Mouse (Mus musculus): ENCODE results near the gene Sox5. TPM values are rescaled to one million over a fixed set of nuclear protein-coding genes. Genes with fewer than 3 reads are reported as not detected.

Gene Sox5
- polyA plus RNA-seq, 2 experiments, result 1.6 to 1.7 TPM

DNA sequence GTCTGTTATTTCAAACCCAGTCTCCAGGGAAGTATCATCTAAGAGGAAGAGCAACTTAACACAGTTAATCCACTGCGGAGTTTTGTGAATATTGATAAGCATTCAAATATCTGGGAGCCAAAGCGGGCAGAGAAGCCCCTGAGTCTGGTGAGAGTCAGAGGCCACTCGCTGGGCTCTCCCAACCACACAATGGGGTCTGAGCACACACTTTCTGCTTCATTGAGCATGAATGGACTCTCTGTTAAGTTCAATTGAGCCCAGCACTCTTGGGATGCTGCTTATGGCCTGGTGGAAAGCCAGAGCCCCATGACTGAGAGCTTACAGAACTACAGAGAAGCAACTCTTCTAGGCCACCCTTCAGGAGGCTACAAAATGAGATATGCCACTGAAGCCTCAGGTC lies 221.6 kb downstream of the Sox5 start:
- Histone ChIP-seq H3K27ac (no peak overlapping the region), H3K4me2 (ENCODE audit: low read depth) (no peak overlapping the region), H3K9ac (replicated peaks) (no peak overlapping the region), H3K36me3 (replicated peaks; ENCODE audit: control insufficient read depth, insufficient read depth, low read depth) (no peaks in the 10 kb centered on the region), H3K4me1 (replicated peaks; ENCODE audit: control insufficient read depth in 2 of 2, insufficient read depth in 2 of 2, low read length in 1 of 2) (no peaks in the 10 kb centered on the region), H3K9me3 (ENCODE audit: control insufficient read depth, low read length) (no peaks in the 10 kb centered on the region), H3K27me3 (ENCODE audit: control insufficient read depth, insufficient read depth, low read length) (no peaks in the 10 kb centered on the region), H3K4me3 (ENCODE audit: insufficient read depth in 1 of 2, low read depth in 2 of 2, low read length in 2 of 2) (no peak overlapping the region)
- ATAC-seq (ENCODE audit: insufficient read depth), result no peak
- TF ChIP-seq EP300 (IDR thresholded peaks at IDR 0.05; ENCODE audit: low read depth) (no peak), CTCF (IDR thresholded peaks at IDR 0.05; ENCODE audit: low read depth) (no peak)
- 68% methylated on average over 3 of the region's 3 CpGs for WGBS (ENCODE audit: insufficient replicate concordance)
- no peak for DNase-seq (ENCODE audit: low read depth in 3 of 3, low spot score in 3 of 3)

DNA sequence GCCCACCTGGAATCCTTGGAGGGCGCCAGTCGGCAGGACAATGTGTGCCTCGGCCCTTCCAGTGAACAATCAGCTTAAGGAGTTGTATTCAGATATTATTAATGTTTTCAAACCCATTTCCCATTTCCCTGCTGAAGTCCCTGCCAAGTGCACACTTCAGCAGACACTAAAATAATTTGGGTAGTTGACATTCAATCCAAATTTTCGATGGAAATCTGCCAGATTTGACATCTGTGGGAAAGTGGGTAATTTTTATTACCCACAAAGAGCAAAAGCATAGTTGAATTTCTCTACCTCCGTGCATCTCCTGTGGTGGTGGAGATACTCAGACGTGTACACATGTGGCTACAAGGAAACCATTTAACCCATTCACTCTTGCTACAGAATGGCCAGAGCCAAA lies 228.3 kb downstream of the Sox5 start:
- WGBS (ENCODE audit: insufficient replicate concordance), result 54% methylated on average over 6 of the region's 6 CpGs
- DNase-seq (ENCODE audit: low read depth in 3 of 3, low spot score in 3 of 3) (no peak), ATAC-seq (ENCODE audit: insufficient read depth) (no peak)
- no peak overlapping the region for H3K27ac ChIP-seq
- no peaks in the 10 kb centered on the region for H3K9me3 ChIP-seq (ENCODE audit: control insufficient read depth, low read length)
- H3K4me3 ChIP-seq (ENCODE audit: insufficient read depth in 1 of 2, low read depth in 2 of 2, low read length in 2 of 2), result no peak overlapping the region
- H3K9ac ChIP-seq (replicated peaks), result no peak overlapping the region
- H3K27me3 ChIP-seq (ENCODE audit: control insufficient read depth, insufficient read depth, low read length), result no peaks in the 10 kb centered on the region
- H3K36me3 ChIP-seq (replicated peaks; ENCODE audit: control insufficient read depth, insufficient read depth, low read depth), result no peaks in the 10 kb centered on the region
- no peaks in the 10 kb centered on the region for H3K4me1 ChIP-seq (replicated peaks; ENCODE audit: control insufficient read depth in 2 of 2, insufficient read depth in 2 of 2, low read length in 1 of 2)
- H3K4me2 ChIP-seq (ENCODE audit: low read depth), result no peak overlapping the region
- TF ChIP-seq EP300 (IDR thresholded peaks at IDR 0.05; ENCODE audit: low read depth), result no peak
- no peak for TF ChIP-seq CTCF (IDR thresholded peaks at IDR 0.05; ENCODE audit: low read depth)

DNA sequence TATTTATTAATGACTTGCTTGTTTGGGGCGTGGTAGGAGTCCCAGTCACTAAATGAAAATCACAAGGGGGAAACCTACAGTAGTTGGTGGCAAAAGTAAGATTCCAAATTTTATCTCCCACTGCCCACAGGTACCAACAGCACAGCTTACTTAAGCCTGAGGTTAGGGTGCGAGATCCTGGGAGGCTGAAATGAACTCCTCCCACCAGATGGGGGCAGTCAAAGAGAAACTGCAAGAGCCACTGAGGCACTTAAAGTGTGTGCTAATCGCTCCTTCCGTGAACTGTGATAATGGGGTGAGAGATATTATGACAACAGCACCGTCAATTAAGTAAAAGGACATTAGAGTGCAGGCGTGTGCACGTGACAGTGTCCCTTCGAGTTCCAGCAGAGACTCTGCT lies 232.8 kb downstream of the Sox5 start:
- TF ChIP-seq EP300 (IDR thresholded peaks at IDR 0.05; ENCODE audit: low read depth), result no peak
- no peak for TF ChIP-seq CTCF (IDR thresholded peaks at IDR 0.05; ENCODE audit: low read depth)
- DNase-seq (ENCODE audit: low read depth in 3 of 3, low spot score in 3 of 3) (no peak), ATAC-seq (ENCODE audit: insufficient read depth) (no peak)
- Histone ChIP-seq H3K27ac (no peak overlapping the region), H3K27me3 (ENCODE audit: control insufficient read depth, insufficient read depth, low read length) (no peaks in the 10 kb centered on the region), H3K9ac (replicated peaks) (no peak overlapping the region), H3K36me3 (replicated peaks; ENCODE audit: control insufficient read depth, insufficient read depth, low read depth) (no peaks in the 10 kb centered on the region), H3K4me1 (replicated peaks; ENCODE audit: control insufficient read depth in 2 of 2, insufficient read depth in 2 of 2, low read length in 1 of 2) (no peaks in the 10 kb centered on the region), H3K9me3 (ENCODE audit: control insufficient read depth, low read length) (no peaks in the 10 kb centered on the region), H3K4me3 (ENCODE audit: insufficient read depth in 1 of 2, low read depth in 2 of 2, low read length in 2 of 2) (no peak overlapping the region), H3K4me2 (ENCODE audit: low read depth) (no peak overlapping the region)
- 66% methylated on average over 8 of the region's 8 CpGs for WGBS (ENCODE audit: insufficient replicate concordance)

- Histone ChIP-seq H3K27me3 (ENCODE audit: control insufficient read depth, insufficient read depth, low read length) (no peaks in the 10 kb centered on the region), H3K27ac (no peak overlapping the region), H3K9ac (replicated peaks) (no peak overlapping the region), H3K36me3 (replicated peaks; ENCODE audit: control insufficient read depth, insufficient read depth, low read depth) (no peaks in the 10 kb centered on the region), H3K4me1 (replicated peaks; ENCODE audit: control insufficient read depth in 2 of 2, insufficient read depth in 2 of 2, low read length in 1 of 2) (no peaks in the 10 kb centered on the region), H3K4me3 (ENCODE audit: insufficient read depth in 1 of 2, low read depth in 2 of 2, low read length in 2 of 2) (no peak overlapping the region), H3K9me3 (ENCODE audit: control insufficient read depth, low read length) (no peaks in the 10 kb centered on the region), H3K4me2 (ENCODE audit: low read depth) (no peak overlapping the region)
- DNase-seq (ENCODE audit: low read depth in 3 of 3, low spot score in 3 of 3) (no peak), ATAC-seq (ENCODE audit: insufficient read depth) (no peak)
- TF ChIP-seq EP300 (IDR thresholded peaks at IDR 0.05; ENCODE audit: low read depth) (no peak), CTCF (IDR thresholded peaks at IDR 0.05; ENCODE audit: low read depth) (no peak; the same call in 1 of the 2 replicates)
These were observed 234.6 kb downstream of the Sox5 start for GRCm38 (mm10) chr6:144547141-144547540.

- H3K4me1 ChIP-seq (replicated peaks; ENCODE audit: control insufficient read depth in 2 of 2, insufficient read depth in 2 of 2, low read length in 1 of 2), result no peaks in the 10 kb centered on the region
- H3K4me3 ChIP-seq (ENCODE audit: insufficient read depth in 1 of 2, low read depth in 2 of 2, low read length in 2 of 2), result no peak overlapping the region
- H3K9me3 ChIP-seq (ENCODE audit: control insufficient read depth, low read length), result no peaks in the 10 kb centered on the region
- WGBS (ENCODE audit: insufficient replicate concordance), result 78% methylated on average over 8 of the region's 8 CpGs
- TF ChIP-seq CTCF (IDR thresholded peaks at IDR 0.05; ENCODE audit: low read depth) (no peak), EP300 (IDR thresholded peaks at IDR 0.05; ENCODE audit: low read depth) (no peak)
- no peaks in the 10 kb centered on the region for H3K27me3 ChIP-seq (ENCODE audit: control insufficient read depth, insufficient read depth, low read length)
- ATAC-seq (ENCODE audit: insufficient read depth), result no peak
- H3K9ac ChIP-seq (replicated peaks), result no peak overlapping the region
- H3K4me2 ChIP-seq (ENCODE audit: low read depth), result no peak overlapping the region
- H3K36me3 ChIP-seq (replicated peaks; ENCODE audit: control insufficient read depth, insufficient read depth, low read depth), result no peaks in the 10 kb centered on the region
- H3K27ac ChIP-seq, result no peak overlapping the region
- DNase-seq (ENCODE audit: low read depth in 3 of 3, low spot score in 3 of 3), result no peak
These were observed 236.2 kb downstream of the Sox5 start for GRCm38 (mm10) chr6:144545549-144545948.

Measured in liver, embryonic 14.5 days (tissue).